Mouse (Mus musculus) cerebellum, postnatal 14 days (tissue): ENCODE results near the gene Zfp872.
"Not testable (repeated sequence)": the region's sequence is repeated elsewhere in the genome, so short reads cannot be mapped to it uniquely, and the experiment has no call there.

Experiments used
- DNase-seq, 2 experiments: peaks; one replicate each; pipeline ENCODE4 v3.0.0; 2021; ENCODE audit warnings: mixed read lengths in 2 of 2

Zfp872 gene

GRCm38 (mm10) chr9:22172318-22172717 lies 15.6 kb upstream of the Zfp872 start:
- no peak for DNase-seq

- no peak for DNase-seq
Measured at GRCm38 (mm10) chr9:22196412-22196811, 8.5 kb downstream of the Zfp872 start.

GRCm38 (mm10) chr9:22213785-22214194 lies 25.9 kb downstream of the Zfp872 start:
- no peak for DNase-seq

GRCm38 (mm10) chr9:22214549-22214948 lies 26.7 kb downstream of the Zfp872 start:
- no peak for DNase-seq

GRCm38 (mm10) chr9:22216705-22217104 lies 28.8 kb downstream of the Zfp872 start:
- no peak for DNase-seq

- no peak for DNase-seq
Measured at GRCm38 (mm10) chr9:22217858-22218493, 30.1 kb downstream of the Zfp872 start.

- DNase-seq, result no peak
Measured at GRCm38 (mm10) chr9:22224066-22224465, 36.2 kb downstream of the Zfp872 start.

GRCm38 (mm10) chr9:22224536-22225503 lies 36.9 kb downstream of the Zfp872 start:
- peak; percentile 54 to 58 for DNase-seq

- DNase-seq, result peak; percentile 100
Measured at GRCm38 (mm10) chr9:22225581-22226388, 37.9 kb downstream of the Zfp872 start, which contains the start of gene Zfp809. Gene Zfp809 (plus strand): TSS chr9:22225714.

GRCm38 (mm10) chr9:22226389-22226673 lies 38.4 kb downstream of the Zfp872 start:
- DNase-seq, result not testable (repeated sequence)

GRCm38 (mm10) chr9:22226846-22227245 lies 39.0 kb downstream of the Zfp872 start:
- DNase-seq, result peak; percentile 58 to 60

GRCm38 (mm10) chr9:22229386-22230026 lies 41.6 kb downstream of the Zfp872 start:
- DNase-seq, result no peak

- DNase-seq, result no peak
Measured at GRCm38 (mm10) chr9:22230061-22230460, 42.2 kb downstream of the Zfp872 start.

GRCm38 (mm10) chr9:22230556-22230955 lies 42.7 kb downstream of the Zfp872 start:
- no peak for DNase-seq

- no peak for DNase-seq
Measured at GRCm38 (mm10) chr9:22240001-22240400, 52.1 kb downstream of the Zfp872 start.

GRCm38 (mm10) chr9:22244242-22244641 lies 56.4 kb downstream of the Zfp872 start:
- DNase-seq, result no peak
